Mouse (Mus musculus) thymus, postnatal 10 days (tissue): ENCODE results near the gene Stip1.
"Not testable (repeated sequence)": the region's sequence is repeated elsewhere in the genome, so short reads cannot be mapped to it uniquely, and the experiment has no call there.

Experiments used
- DNase-seq, 2 experiments: peaks; one replicate each; pipeline ENCODE4 v3.0.0; 2021; ENCODE audit warnings: low spot score in 2 of 2

Gene Stip1

GRCm38 (mm10) chr19:7039841-7040636 is at the start of gene Stip1:
Gene Stip1, minus strand, starts transcription at chr19:7039967.
- peak; percentile 97 to 100 for DNase-seq

GRCm38 (mm10) chr19:7089050-7089449 is 49.3 kb upstream of the Stip1 start:
- no peak for DNase-seq

- no peak for DNase-seq
Observed at GRCm38 (mm10) chr19:7088558-7088957, 48.8 kb upstream of the Stip1 start.

- DNase-seq: no peak
Observed at GRCm38 (mm10) chr19:7084734-7085133, 45.0 kb upstream of the Stip1 start.

- no peak for DNase-seq
Observed at GRCm38 (mm10) chr19:7083035-7083794, 43.4 kb upstream of the Stip1 start.

GRCm38 (mm10) chr19:7081516-7082266 is 41.9 kb upstream of the Stip1 start:
- DNase-seq: no peak

- DNase-seq: no peak
Observed at GRCm38 (mm10) chr19:7078271-7078670, 38.5 kb upstream of the Stip1 start.

- DNase-seq: no peak
Observed at GRCm38 (mm10) chr19:7077666-7078065, 37.9 kb upstream of the Stip1 start.

GRCm38 (mm10) chr19:7075336-7075735 is 35.6 kb upstream of the Stip1 start:
- DNase-seq: not testable (repeated sequence)

GRCm38 (mm10) chr19:7073997-7074781 is 34.4 kb upstream of the Stip1 start:
- no peak for DNase-seq

- DNase-seq: no peak
Observed at GRCm38 (mm10) chr19:7072221-7072620, 32.5 kb upstream of the Stip1 start.

GRCm38 (mm10) chr19:7070775-7071174 is 31.0 kb upstream of the Stip1 start:
- no peak for DNase-seq

- no peak for DNase-seq
Observed at GRCm38 (mm10) chr19:7069781-7070763, 30.3 kb upstream of the Stip1 start.

- no peak for DNase-seq
Observed at GRCm38 (mm10) chr19:7068661-7069531, 29.1 kb upstream of the Stip1 start.

- peak; percentile 63 to 90 for DNase-seq
Observed at GRCm38 (mm10) chr19:7068136-7068535, 28.4 kb upstream of the Stip1 start.

GRCm38 (mm10) chr19:7067344-7068050 is 27.7 kb upstream of the Stip1 start:
- DNase-seq: peak; percentile 12 to 24

GRCm38 (mm10) chr19:7066828-7067342 is 27.1 kb upstream of the Stip1 start:
- peak in 1 of 2 experiments; percentile 13 for DNase-seq
